Mouse (Mus musculus) intestine, embryonic 14.5 days (tissue): ENCODE data around the gene Hibch. TPM values are rescaled to one million over a fixed set of nuclear protein-coding genes. Genes with fewer than 3 reads are reported as not detected.
"Not testable (repeated sequence)": the region's sequence is repeated elsewhere in the genome, so short reads cannot be mapped to it uniquely, and the experiment has no call there.

Experiments used
- ATAC-seq: fragments of 200-750 bp; cut with Nextera tagmentation; replicated peaks from 2 replicates; pipeline ENCODE4 v1.8.0; 2017; ENCODE audit warnings: low read depth, moderate number of reproducible peaks, moderate TSS enrichment, moderate library complexity; ENCODE audit not compliant: low FRiP score, low TSS enrichment
- DNase-seq: peaks from one replicate; pipeline ENCODE4 v3.0.0-alpha.2; 2018; ENCODE audit warnings: low spot score
- H3K27ac ChIP-seq: fragments of 300-500 bp; sonication (generic); 2 replicates; pipeline ENCODE4 v1.5.1; 2014; ENCODE audit warnings: low read depth, mild to moderate bottlenecking, control low read depth
- H3K27me3 ChIP-seq: fragments of 300-500 bp; sonication (generic); replicated peaks from 2 replicates; pipeline ENCODE4 v1.6.1; 2014; ENCODE audit warnings: low read length, control low read depth; ENCODE audit not compliant: control insufficient read depth, insufficient read depth
- H3K36me3 ChIP-seq: fragments of 300-500 bp; sonication (generic); 2 replicates; pipeline ENCODE4 v1.6.1; 2014; ENCODE audit warnings: low read length, control low read depth; ENCODE audit not compliant: control insufficient read depth, insufficient read depth
- H3K4me1 ChIP-seq: fragments of 300-500 bp; sonication (generic); replicated peaks from 2 replicates; pipeline ENCODE4 v1.6.1; 2014; ENCODE audit warnings: low read length, control low read depth, mixed read lengths; ENCODE audit not compliant: control insufficient read depth, insufficient read depth
- H3K4me2 ChIP-seq: fragments of 300-500 bp; sonication (generic); 2 replicates; pipeline ENCODE4 v1.6.1; 2014; ENCODE audit warnings: low read length
- H3K4me3 ChIP-seq: fragments of 300-500 bp; sonication (generic); 2 replicates; pipeline ENCODE4 v1.5.1; 2014; ENCODE audit warnings: low read depth, low read length, control low read depth, mixed read lengths
- H3K9ac ChIP-seq: fragments of 300-500 bp; sonication (generic); 2 replicates; pipeline ENCODE4 v1.6.1; 2014; ENCODE audit warnings: mild to moderate bottlenecking, low read length
- H3K9me3 ChIP-seq: fragments of 300-500 bp; sonication (generic); 2 replicates; pipeline ENCODE4 v1.6.1; 2016; ENCODE audit warnings: low read length, control low read depth; ENCODE audit not compliant: control insufficient read depth
- WGBS: fragments of 180-500 bp; shearing (Covaris S2); extraction: QIAGEN DNeasy Blood & Tissue Kit; methylation state at CpG from one replicate; pipeline ENCODE4 v1.1.7; 2014; 5-methylcytosine and 5-hydroxymethylcytosine counted together
- polyA plus RNA-seq: library from polyadenylated mRNA; unstranded; fragments of >200 nt; fragmentation: Nextera tagmentation; extraction: Ambion mirVana; gene quantifications from 2 replicates; pipeline ENCODE4 v1.2.1, GENCODE M21; 2014

Hibch gene
- polyA plus RNA-seq, 1 experiment from 2014 or later, result 19.1 TPM

DNA sequence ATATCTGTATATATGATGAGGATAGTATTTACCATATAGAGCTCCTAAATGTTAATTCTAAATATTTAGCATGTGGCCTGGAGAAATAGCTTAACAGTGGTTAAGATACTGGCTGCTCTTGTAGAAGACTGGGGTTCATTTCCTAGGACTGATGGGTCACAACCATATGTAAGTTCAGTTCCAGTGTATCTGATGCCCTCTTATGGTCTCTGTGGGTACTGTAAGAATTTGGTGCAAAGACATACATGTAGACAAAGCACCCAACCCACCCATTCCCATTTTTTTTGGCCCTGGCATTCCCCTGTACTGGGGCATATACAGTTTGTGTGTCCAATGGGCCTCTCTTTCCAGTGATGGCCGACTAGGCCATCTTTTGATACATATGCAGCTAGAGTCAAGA, 9.3 kb downstream of the Hibch start:
- H3K27me3 ChIP-seq, H3K4me1 ChIP-seq, H3K4me2 ChIP-seq, H3K36me3 ChIP-seq, ATAC-seq, H3K9ac ChIP-seq, DNase-seq, H3K9me3 ChIP-seq, H3K27ac ChIP-seq, H3K4me3 ChIP-seq: not testable (repeated sequence)
- no CpG with 5 or more reads among the region's 1 CpGs for WGBS

DNA sequence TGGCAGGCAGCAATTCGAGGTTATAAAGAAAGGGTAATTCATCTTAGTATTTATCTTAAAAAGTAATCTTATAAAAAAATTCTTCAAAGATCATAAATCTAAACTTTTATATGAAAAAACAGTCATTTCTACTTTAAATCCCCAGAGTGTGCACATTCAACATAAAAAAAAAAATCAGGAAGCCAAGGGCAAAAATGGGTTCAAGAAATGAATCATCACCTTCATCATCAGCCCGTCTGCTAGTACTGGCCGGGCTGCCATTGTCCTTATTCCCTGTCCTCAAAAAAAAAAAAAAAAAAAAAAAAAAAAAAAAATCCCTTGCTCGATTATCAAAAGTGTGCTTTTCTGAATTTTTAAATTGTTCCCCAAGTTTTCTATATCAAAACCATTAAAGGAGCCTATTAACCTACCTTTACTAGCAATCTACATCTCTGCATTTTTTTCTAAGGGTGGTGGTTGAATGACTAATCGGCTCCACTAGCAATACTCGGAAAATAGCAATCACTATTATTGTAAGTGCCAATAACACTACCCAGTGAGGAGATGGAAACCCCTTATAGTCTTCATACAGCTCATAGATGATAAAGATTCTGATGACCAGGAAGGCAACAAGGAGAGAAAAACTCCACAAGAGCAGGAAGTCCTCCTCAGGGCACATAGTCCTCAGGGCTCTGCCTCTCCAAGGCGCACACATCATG, 11.3 kb downstream of the Hibch start:
- H3K4me1 ChIP-seq, result no peaks in the 10 kb centered on the region
- WGBS, result 82% methylated on average over 7 of the region's 7 CpGs
- no peaks in the 10 kb centered on the region for H3K9me3 ChIP-seq
- no peak overlapping the region for H3K4me2 ChIP-seq
- H3K4me3 ChIP-seq, result no peak overlapping the region
- ATAC-seq (no peak), DNase-seq (no peak)
- no peaks in the 10 kb centered on the region for H3K36me3 ChIP-seq
- no peak overlapping the region for H3K27ac ChIP-seq
- no peak overlapping the region for H3K9ac ChIP-seq
- H3K27me3 ChIP-seq, result no peaks in the 10 kb centered on the region

DNA sequence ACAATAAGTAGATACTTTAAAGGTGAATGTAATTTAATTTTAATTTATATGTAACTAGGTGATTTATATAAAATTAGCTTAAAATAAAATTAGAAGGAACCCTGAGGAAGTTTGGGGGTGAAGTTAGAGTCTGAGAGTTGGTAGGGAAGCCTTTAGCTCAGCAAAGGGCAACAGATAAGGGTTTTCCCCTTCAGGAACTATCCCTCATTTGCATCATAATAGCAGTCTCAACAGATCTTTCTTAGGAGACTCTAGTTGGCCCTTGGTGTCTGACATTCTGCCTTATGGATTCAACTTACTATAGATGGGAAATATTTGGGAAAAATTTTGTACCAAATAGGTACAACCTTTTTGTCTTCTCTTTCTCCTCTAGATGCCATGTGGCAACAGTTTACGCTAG, 19.5 kb downstream of the Hibch start:
- no peak overlapping the region for H3K9ac ChIP-seq

DNA sequence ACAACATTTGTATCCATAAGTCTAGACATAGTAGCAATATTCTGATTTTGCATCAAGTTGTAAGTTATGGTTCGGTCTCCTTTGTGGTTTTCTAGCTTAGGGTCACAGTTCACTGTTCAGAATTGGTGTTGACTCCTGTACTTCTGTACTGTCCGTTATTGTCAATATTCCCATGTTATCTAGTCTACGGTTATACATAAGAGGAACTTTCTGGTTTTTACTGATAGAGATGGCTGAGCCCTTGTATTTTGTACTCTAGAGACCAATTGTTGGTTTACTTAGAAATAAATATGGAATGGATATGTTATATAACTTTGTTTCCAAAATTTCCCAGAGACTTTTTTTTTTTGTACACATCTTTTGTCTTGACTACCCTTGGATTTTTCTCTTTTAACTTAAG, 21.3 kb downstream of the Hibch start:
- 94% methylated on average over 3 of the region's 3 CpGs for WGBS
- no peaks in the 10 kb centered on the region for H3K27me3 ChIP-seq
- H3K4me3 ChIP-seq, result no peak overlapping the region
- H3K4me1 ChIP-seq, result no peaks in the 10 kb centered on the region
- no peak for DNase-seq
- H3K9ac ChIP-seq, result no peak overlapping the region
- H3K4me2 ChIP-seq, result no peak overlapping the region
- no peaks in the 10 kb centered on the region for H3K36me3 ChIP-seq
- ATAC-seq, result no peak
- no peak overlapping the region for H3K27ac ChIP-seq
- H3K9me3 ChIP-seq, result no peaks in the 10 kb centered on the region

More for the DNA sequence above, 19.5 kb downstream of the Hibch start:
- Histone ChIP-seq H3K4me1 (no peaks in the 10 kb centered on the region), H3K27ac (no peak overlapping the region), H3K36me3 (no peaks in the 10 kb centered on the region), H3K27me3 (no peaks in the 10 kb centered on the region), H3K4me3 (no peak overlapping the region), H3K9me3 (no peaks in the 10 kb centered on the region), H3K4me2 (no peak overlapping the region)
- WGBS, result 92% methylated on average over 1 of the region's 1 CpGs
- DNase-seq (no peak), ATAC-seq (no peak)

DNA sequence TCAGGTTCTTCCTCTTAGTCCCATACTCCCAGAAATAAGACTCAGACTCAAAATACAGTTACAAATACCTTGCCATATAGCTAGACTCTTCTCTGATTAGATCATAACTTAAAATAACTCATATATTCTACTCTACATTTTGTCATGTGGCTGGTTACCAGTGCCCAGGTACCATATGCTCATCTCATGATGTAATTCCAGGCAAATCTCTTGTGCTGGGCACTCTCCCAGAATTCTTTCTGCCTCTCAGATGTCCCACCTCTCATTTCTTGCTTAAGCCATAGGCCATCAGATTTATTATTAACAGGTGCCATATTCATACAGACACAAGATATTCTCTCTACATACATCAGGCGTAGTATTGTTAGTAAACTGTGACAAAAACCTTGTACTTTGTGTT, 23.1 kb downstream of the Hibch start:
- no peak overlapping the region for H3K9ac ChIP-seq
- no peaks in the 10 kb centered on the region for H3K27me3 ChIP-seq
- ATAC-seq, result no peak
- no peak overlapping the region for H3K4me3 ChIP-seq
- H3K27ac ChIP-seq, result no peak overlapping the region
- H3K4me2 ChIP-seq, result no peak overlapping the region
- WGBS, result 82% methylated on average over 1 of the region's 1 CpGs
- no peaks in the 10 kb centered on the region for H3K9me3 ChIP-seq
- no peaks in the 10 kb centered on the region for H3K4me1 ChIP-seq
- DNase-seq, result no peak
- H3K36me3 ChIP-seq, result 0 out of 2 replicates have a peak, but pooled peaks cover 5% of the 10 kb centered on the region

DNA sequence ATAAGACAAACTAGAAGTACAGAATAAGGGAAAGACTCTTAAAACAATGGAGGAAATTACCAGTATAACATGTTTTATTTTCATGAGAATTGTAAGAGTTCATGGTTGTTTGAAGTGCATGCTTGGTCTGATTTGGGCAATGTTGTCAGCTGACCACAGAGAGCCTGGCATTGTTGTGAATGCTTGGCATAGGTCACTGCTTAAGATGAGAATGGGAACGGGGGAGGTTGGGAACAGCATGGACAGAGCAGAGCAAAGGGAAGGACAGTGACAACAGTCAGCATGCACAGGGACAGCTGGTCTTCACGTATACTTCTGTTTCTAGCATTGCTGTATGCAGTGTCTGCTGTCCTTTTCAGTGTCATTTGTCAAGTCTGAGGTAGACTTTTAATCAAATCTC, 39.5 kb downstream of the Hibch start:
- Histone ChIP-seq H3K4me2 (no peak overlapping the region), H3K9me3 (no peaks in the 10 kb centered on the region), H3K27ac (no peak overlapping the region), H3K4me3 (no peak overlapping the region), H3K36me3 (no peaks in the 10 kb centered on the region), H3K27me3 (no peaks in the 10 kb centered on the region), H3K4me1 (no peaks in the 10 kb centered on the region), H3K9ac (no peak overlapping the region)
- ATAC-seq (no peak), DNase-seq (no peak)
- 80% methylated on average over 2 of the region's 2 CpGs for WGBS

DNA sequence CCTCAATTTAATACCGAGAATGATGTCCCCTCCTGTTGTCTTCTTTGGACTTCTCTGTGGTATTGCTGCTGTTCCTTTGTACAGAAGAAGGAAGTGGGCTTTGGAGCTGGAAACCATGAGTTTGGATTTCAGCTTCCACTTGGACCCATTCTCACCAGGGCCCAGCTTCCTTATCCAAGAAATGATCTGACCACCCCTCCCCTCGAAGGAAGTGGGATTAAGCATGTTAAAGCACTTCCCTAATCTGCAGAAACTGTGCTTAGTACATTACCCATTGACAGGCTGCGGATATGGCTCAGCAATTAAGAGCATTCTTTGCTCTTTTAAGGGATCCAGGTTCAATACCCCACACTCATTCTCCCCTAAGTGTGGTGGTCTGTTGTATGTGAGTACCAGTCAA, 65.1 kb downstream of the Hibch start:
- Histone ChIP-seq H3K9ac (no peak overlapping the region), H3K9me3 (no peaks in the 10 kb centered on the region), H3K36me3 (no peaks in the 10 kb centered on the region), H3K4me3 (no peak overlapping the region), H3K27me3 (no peaks in the 10 kb centered on the region), H3K4me1 (no peaks in the 10 kb centered on the region), H3K4me2 (no peak overlapping the region), H3K27ac (no peak overlapping the region)
- WGBS, result 84% methylated on average over 3 of the region's 3 CpGs
- DNase-seq (no peak), ATAC-seq (no peak)

DNA sequence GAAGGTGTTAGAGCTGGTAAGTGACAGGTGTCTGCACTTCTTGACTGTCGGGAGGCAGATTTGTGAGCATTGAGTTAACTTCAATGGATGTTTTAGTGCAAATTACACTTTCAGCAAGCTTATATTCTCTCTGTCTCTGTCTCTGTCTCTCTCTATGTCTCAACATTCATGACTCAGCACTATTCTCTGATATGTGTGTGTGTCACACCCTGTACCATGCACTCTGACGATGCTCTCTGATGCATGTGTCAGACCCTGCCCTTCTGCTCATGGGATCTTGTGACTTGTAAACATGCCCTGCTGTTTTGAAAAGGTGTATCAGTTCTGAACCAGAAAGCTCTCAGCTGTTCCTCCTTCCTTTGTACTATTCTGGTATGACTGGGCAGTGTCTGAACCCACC, 71.9 kb downstream of the Hibch start:
- Histone ChIP-seq H3K27me3 (no peaks in the 10 kb centered on the region), H3K36me3 (no peaks in the 10 kb centered on the region), H3K27ac (no peak overlapping the region), H3K4me3 (no peak overlapping the region), H3K4me2 (no peak overlapping the region), H3K9me3 (no peaks in the 10 kb centered on the region), H3K4me1 (no peaks in the 10 kb centered on the region), H3K9ac (no peak overlapping the region)
- 81% methylated on average over 2 of the region's 2 CpGs for WGBS
- DNase-seq (no peak), ATAC-seq (no peak)

DNA sequence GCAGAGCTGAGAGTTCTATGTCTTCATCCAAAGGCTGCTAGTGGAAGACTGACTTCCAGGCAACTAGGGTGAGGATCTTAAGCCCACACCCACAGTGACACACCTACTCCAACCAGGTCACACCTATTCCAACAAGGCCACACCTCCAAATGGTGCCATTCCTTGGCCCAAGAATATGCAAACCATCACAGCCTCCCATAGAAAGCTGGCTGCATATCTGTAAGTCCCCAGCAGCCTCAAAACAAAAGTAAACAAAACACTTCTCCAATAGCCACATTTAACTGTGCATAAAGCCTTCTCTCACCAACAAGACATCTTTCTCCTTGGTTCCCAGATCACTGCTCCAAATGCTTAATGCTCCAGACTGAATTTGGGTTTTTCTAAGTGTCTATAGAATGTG, 74.2 kb downstream of the Hibch start:
- not testable (repeated sequence) for H3K36me3 ChIP-seq

More for the DNA sequence above, 74.2 kb downstream of the Hibch start:
- ATAC-seq, H3K9me3 ChIP-seq, H3K27me3 ChIP-seq, H3K27ac ChIP-seq, H3K9ac ChIP-seq, H3K4me2 ChIP-seq, DNase-seq, H3K4me1 ChIP-seq, H3K4me3 ChIP-seq: not testable (repeated sequence)
